Mouse (Mus musculus) kidney, postnatal 36 days (tissue): Measurements from ENCODE around the gene Dnajb11.
A peak's percentile ranks its signal among the peaks of the same experiment; 100 is the strongest.

ENCODE experiments used
- DNase-seq, 2 experiments: peaks; one replicate each; pipeline ENCODE4 v3.0.0; 2021 to 2022; ENCODE audit warnings: mixed read lengths in 2 of 2

Dnajb11 gene

DNA sequence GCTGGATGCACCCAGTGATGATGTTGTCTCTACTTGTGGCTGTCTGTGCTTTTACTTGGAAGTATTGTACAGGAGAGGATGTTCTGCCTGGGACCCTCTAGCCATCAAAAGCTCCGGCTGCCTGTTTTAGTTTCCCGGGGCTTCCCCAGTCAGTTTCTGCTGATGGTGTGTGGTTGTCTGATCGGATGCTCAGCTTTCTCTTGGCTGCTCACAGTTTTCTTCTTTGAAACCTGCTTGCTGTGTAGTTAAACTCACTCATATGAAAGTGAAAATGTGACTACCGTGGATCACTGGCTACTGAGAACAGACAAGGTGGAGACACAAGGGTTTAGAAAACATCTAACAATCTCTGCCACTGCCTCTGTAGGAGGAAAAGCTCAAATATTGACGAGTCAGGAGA is 25.8 kb downstream of the Dnajb11 start:
- DNase-seq = no peak

DNA sequence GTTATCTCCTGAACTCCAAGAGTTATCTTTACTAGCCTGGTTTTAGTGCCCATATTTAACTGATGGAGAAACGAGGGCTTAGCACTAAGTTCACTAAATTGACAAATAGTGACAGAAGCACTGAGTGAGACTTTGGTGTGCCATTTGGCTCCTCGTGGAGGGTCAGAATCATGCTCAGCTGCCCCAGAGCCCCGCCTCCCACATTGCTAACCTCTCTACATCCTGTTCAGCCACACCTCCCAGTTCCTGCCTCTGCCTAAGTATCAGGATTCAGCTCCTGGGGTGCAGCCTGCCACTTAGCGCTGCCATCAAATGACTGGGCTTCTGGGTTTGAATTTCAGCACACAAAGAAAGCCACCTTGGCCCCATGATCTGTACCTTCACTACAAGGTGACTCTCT is 27.7 kb downstream of the Dnajb11 start:
- DNase-seq = no peak

GRCm38 (mm10) chr16:22886726-22887125 is 29.1 kb downstream of the Dnajb11 start:
- no peak for DNase-seq

GRCm38 (mm10) chr16:22888835-22889234 is 31.2 kb downstream of the Dnajb11 start:
- DNase-seq = no peak

- no peak for DNase-seq
Observed at GRCm38 (mm10) chr16:22889716-22890115, 32.1 kb downstream of the Dnajb11 start.

DNA sequence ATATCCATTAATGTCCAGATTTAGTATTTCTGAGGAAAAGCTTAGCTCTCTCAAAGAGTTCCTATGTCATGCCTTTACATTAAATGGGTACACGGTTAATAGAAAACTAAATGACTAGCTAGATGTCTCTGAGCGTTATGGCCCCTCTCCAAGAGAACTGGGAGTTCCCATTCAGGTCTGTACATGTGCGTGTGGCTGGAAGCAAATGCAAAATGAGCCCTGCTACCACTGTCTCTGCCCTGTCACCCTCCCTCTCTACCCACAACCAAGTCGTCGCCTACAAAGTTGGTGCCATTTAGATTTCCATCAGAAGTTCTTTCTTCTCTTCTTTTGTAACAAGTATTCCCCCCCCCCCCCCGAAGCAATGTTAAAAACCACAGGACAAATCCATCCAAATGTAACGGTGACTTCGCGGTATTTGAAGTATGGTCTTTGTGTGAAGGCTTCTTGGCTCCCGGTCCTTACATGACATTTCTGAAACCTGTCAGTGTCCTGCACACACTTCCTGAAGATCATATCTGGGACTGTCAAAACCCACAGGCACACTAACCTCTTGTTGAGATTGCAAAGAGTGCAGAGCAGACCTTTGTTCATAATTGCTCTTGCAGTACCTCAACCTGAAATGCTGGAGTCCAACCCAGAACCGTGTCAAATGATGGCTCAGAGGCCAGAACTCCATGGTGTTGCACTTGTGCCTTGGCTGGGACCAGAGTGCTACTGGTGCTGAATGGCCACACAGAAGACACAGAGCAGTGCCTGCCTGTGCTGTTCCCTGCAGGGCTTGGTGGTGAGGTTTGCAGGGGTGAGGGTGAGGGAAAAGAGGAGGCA is 33.3 kb downstream of the Dnajb11 start, which contains the start of gene Ahsg:
Gene Ahsg (plus strand): TSS at position 595 of the 828 bp plus-strand sequence.
- no peak for DNase-seq

GRCm38 (mm10) chr16:22891733-22892154 is 34.1 kb downstream of the Dnajb11 start:
- DNase-seq = no peak

GRCm38 (mm10) chr16:22894095-22894494 is 36.5 kb downstream of the Dnajb11 start:
- no peak for DNase-seq

DNA sequence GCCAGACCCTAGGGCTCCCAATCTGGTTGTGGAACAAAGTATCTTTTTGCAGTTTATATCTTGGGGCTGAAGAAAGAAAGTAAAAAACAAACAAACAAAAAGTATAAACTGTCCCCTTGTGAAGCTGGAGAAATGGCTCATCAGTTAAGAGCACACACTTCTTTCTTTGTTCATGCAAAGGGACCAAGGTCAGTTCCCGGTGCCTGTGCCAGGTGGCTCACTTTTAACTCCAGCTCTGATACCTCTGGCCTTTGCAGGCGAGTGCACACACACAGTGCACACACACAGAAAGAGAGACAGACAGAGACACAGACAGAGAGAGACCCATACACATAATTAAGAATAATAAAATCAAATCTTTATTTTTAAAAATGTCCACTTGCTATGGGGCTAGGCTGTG is 39.0 kb downstream of the Dnajb11 start:
- DNase-seq = no peak

DNA sequence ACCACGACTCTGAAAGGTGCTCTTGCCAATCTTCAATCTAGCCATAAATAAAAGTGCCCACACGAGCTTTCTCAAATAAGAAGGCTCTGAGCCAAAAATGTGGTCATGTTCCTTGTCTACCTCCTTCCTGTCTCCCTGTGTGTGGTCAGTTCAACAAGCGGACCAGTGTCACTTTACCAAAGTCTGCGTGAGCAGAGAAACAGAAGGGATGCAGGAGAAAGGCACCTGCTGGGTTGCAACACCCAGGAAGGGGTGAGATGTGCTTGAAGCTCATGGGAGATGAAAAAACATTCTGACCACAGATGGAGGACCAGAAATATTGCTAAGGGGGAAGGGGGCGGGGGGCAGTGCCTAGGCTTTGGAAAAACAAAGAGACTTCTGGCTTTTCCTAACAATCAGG is 41.7 kb downstream of the Dnajb11 start:
- DNase-seq = no peak

DNA sequence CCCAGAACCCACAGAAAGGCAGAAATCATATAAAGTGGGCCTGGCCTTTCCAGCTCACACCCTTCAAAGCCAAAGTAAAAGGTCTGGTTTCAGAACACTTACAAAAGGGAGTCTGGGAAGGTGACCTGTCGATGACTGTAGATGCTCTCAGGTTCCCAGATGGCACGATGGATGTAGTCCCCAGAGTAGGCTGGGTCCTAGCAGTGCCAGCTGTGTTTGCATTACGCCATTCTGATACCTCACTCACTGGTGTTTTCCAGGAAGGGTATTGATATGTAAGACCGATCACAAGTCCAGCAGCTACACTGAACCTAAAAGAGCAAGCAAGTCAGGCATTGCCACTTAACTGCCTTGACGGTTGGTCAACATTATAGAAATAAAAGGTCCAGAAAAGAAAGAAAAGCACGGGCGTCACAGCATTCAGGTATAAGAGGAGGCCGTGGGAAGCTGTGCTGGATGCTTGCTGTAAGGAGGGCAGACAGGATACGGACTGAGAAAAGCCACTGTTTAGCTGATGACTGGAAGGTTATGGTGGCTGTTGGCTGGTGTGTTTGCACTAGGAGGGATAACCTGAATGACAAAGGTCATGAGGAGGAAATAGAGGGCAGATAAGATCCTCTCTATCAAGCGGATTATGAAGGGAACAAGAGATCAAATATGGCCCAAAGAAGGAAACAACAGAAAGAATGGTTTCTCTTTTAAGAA is 42.4 kb downstream of the Dnajb11 start:
- no peak for DNase-seq

GRCm38 (mm10) chr16:22901326-22901725 is 43.7 kb downstream of the Dnajb11 start:
- peak in 1 of 2 experiments; percentile 17 for DNase-seq

DNA sequence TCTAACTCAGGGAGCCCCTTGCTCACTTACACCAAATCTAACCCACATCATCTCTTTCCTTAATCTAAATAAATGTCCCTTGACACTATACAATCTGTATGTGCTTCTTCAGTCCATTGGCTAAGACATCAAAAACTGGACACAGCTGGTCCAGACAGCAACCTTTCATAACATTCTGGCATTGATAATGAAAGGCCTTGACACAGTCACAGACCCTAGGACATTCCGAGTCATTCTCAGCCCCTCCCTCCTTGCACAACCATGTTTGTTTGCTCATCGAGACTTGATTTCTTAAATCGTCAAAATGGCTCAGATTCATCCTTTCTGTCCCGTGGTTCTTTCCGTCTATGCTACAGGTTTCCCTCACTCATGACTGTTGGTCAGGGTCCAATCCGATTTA is 51.6 kb downstream of the Dnajb11 start:
- no peak for DNase-seq

DNA sequence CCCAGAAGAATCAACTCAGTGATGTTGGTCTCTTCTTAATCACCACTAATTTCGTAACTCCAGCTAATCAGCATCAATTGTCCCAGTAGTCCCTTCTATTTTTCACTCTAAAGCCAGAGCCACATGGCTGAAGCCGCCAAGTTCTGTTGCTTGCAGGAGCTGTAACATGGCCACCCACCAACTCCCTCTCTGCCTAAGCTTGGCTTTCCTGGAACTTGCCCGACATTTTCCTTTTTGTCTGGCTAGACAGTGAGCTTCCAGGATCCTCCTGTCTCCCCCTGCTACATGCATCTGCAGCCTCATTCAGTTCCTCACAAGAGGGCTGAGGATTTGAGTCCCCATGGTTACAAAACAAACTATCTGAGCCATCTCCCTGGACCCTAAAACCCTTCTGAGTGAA is 54.3 kb downstream of the Dnajb11 start:
- no peak for DNase-seq

GRCm38 (mm10) chr16:22912886-22913285 is 55.2 kb downstream of the Dnajb11 start:
- DNase-seq = no peak

GRCm38 (mm10) chr16:22914276-22914675 is 56.6 kb downstream of the Dnajb11 start:
- no peak for DNase-seq

DNA sequence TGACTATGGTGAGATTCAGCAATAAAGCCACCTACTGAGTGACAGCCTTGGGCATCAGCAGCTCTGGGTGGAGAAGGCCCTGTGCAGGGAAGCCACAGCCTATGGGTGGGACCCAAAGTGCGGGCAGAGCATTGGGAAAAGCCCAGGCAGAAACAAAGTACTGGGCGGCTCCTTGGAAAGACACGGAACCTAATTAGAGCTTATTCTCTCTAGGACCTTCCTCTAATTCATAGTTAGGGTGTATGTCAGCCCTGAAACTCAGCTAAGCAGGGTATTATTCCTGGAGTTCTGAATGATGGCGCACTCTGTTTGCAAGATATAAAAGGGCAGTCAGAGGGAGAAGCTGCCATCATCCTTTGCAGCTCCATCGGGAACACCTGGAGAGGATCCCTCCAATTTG is 60.4 kb downstream of the Dnajb11 start, which contains the start of gene Fetub:
Gene Fetub (plus strand): TSS at position 301 of the 400 bp plus-strand sequence.
- DNase-seq = no peak

DNA sequence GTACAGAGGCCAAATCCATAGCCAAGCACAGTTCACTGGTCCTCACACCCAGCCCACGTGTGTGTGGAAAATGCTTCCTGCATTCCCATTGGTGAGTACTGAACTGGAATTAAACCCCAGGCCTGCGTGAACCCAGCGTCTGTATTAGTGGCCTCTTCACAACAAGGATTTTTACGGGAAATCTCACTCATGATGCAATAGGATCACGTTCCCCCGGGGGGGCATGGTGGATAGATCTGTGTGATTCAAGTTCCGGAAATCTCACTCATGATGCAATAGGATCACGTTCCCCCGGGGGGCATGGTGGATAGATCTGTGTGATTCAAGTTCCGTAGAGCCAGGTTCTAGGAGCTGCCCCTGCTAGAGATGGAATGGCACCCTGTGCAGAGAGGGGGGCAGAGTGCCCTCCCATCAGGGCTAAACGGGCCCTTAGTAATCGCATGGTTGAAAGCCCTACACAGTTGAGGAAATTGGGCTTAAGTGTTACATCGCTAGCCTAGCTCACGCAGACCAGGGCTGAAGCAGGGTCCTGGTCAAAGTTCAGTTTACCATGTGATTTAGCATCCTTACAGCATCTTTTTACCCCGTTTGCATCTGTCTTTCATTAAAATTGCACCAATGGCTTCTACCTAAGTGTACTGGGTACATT is 61.1 kb downstream of the Dnajb11 start:
- DNase-seq = no peak

- peak; percentile 13 for DNase-seq
Observed at GRCm38 (mm10) chr16:22919971-22920854, 62.6 kb downstream of the Dnajb11 start.

GRCm38 (mm10) chr16:22921761-22922160 is 64.1 kb downstream of the Dnajb11 start:
- no peak for DNase-seq

GRCm38 (mm10) chr16:22922433-22922832 is 64.8 kb downstream of the Dnajb11 start:
- DNase-seq = no peak
